Mouse (Mus musculus) midbrain, embryonic 13.5 days (tissue): ENCODE data around the gene Ccdc125. TPM values are rescaled to one million over a fixed set of nuclear protein-coding genes. Genes with fewer than 3 reads are reported as not detected.

ENCODE experiments used
- ATAC-seq: fragments of 200-750 bp; cut with Nextera tagmentation; 2 replicates; pipeline ENCODE4 v1.8.0; 2017; ENCODE audit warnings: mild to moderate bottlenecking, moderate TSS enrichment, moderate library complexity
- H3K27ac ChIP-seq: fragments of 300-500 bp; sonication (generic); 2 replicates; pipeline ENCODE4 v1.5.1; 2015; ENCODE audit warnings: inconsistent platforms, mild to moderate bottlenecking, moderate library complexity
- H3K27me3 ChIP-seq: fragments of 300-500 bp; sonication (generic); 2 replicates; pipeline ENCODE4 v1.6.1; 2015; ENCODE audit warnings: mild to moderate bottlenecking, inconsistent platforms
- H3K36me3 ChIP-seq: fragments of 300-500 bp; sonication (generic); 2 replicates; pipeline ENCODE4 v1.6.1; 2015; ENCODE audit warnings: mild to moderate bottlenecking, inconsistent platforms
- H3K4me1 ChIP-seq: fragments of 300-500 bp; sonication (generic); replicated peaks from 2 replicates; pipeline ENCODE4 v1.6.1; 2015; ENCODE audit warnings: inconsistent platforms
- H3K4me2 ChIP-seq: fragments of 300-500 bp; sonication (generic); replicated peaks from 2 replicates; pipeline ENCODE4 v1.6.1; 2015; ENCODE audit warnings: moderate library complexity, mild to moderate bottlenecking, inconsistent platforms
- H3K4me3 ChIP-seq: fragments of 300-500 bp; sonication (generic); replicated peaks from 2 replicates; pipeline ENCODE4 v1.5.1; 2015; ENCODE audit warnings: mild to moderate bottlenecking, inconsistent platforms
- H3K9ac ChIP-seq: fragments of 300-500 bp; sonication (generic); replicated peaks from 2 replicates; pipeline ENCODE4 v1.6.1; 2015; ENCODE audit warnings: mild to moderate bottlenecking, inconsistent platforms
- H3K9me3 ChIP-seq: fragments of 300-500 bp; sonication (generic); 2 replicates; pipeline ENCODE4 v1.6.1; 2016; ENCODE audit warnings: mild to moderate bottlenecking, inconsistent platforms
- WGBS: fragments of 180-500 bp; shearing (Covaris S2); methylation state at CpG from one replicate; pipeline ENCODE4 v1.1.7; 2015; 5-methylcytosine and 5-hydroxymethylcytosine counted together
- polyA plus RNA-seq: library from polyadenylated mRNA; unstranded; fragments of >200 nt; fragmentation: Nextera tagmentation; extraction: Ambion mirVana; gene quantifications from 2 replicates; pipeline ENCODE4 v1.2.1, GENCODE M21; 2015

The Ccdc125 gene
- polyA plus RNA-seq: 1.5 and 2.1 TPM in 2 replicates

GRCm38 (mm10) chr13:100669291-100670022 is at the start of gene Ccdc125:
Ccdc125 (plus strand) TSS chr13:100669717.
- H3K4me3 ChIP-seq: peak within 1 kb of the TSS; percentile 54
- under 1% methylated on average over 44 of the region's 44 CpGs for WGBS
- H3K4me2 ChIP-seq: peak within 1 kb of the TSS; percentile 82
- H3K4me1 ChIP-seq: peaks cover 11% of the 10 kb centered on the region
- peak; percentile 74 for ATAC-seq
- 0 out of 2 replicates have a peak, but pooled peaks cover 3% of the 10 kb centered on the region for H3K9me3 ChIP-seq
- H3K27ac ChIP-seq: no peak within 1 kb of the TSS
- H3K27me3 ChIP-seq: 0 out of 2 replicates have a peak, but pooled peaks cover 5% of the 10 kb centered on the region
- H3K9ac ChIP-seq: peak within 1 kb of the TSS; percentile 57
- H3K36me3 ChIP-seq: peaks cover 16% of the 10 kb centered on the region

- Histone ChIP-seq H3K27me3 (peaks cover 12% of the 10 kb centered on the region), H3K4me1 (no peaks in the 10 kb centered on the region), H3K9ac (no peak overlapping the region), H3K9me3 (no peaks in the 10 kb centered on the region), H3K36me3 (peaks cover 71% of the 10 kb centered on the region), H3K4me3 (no peak overlapping the region), H3K4me2 (no peak overlapping the region), H3K27ac (no peak overlapping the region)
- no peak for ATAC-seq
- 92% methylated on average over 4 of the region's 4 CpGs for WGBS
Observed at GRCm38 (mm10) chr13:100622241-100622640, 47.3 kb upstream of the Ccdc125 start.

GRCm38 (mm10) chr13:100634106-100634691 is 35.3 kb upstream of the Ccdc125 start:
- no peaks in the 10 kb centered on the region for H3K27me3 ChIP-seq
- ATAC-seq: no peak
- H3K36me3 ChIP-seq: peaks cover 65% of the 10 kb centered on the region
- H3K9ac ChIP-seq: no peak overlapping the region
- H3K9me3 ChIP-seq: no peaks in the 10 kb centered on the region
- no peaks in the 10 kb centered on the region for H3K4me1 ChIP-seq
- H3K27ac ChIP-seq: no peak overlapping the region
- H3K4me3 ChIP-seq: no peak overlapping the region
- no peak overlapping the region for H3K4me2 ChIP-seq
- 94% methylated on average over 3 of the region's 3 CpGs for WGBS

GRCm38 (mm10) chr13:100642471-100643209 is 26.9 kb upstream of the Ccdc125 start:
- H3K27me3 ChIP-seq: no peaks in the 10 kb centered on the region
- H3K9ac ChIP-seq: no peak overlapping the region
- H3K4me1 ChIP-seq: no peaks in the 10 kb centered on the region
- 97% methylated on average over 4 of the region's 4 CpGs for WGBS
- no peak overlapping the region for H3K4me2 ChIP-seq
- ATAC-seq: no peak
- H3K36me3 ChIP-seq: peaks cover 69% of the 10 kb centered on the region
- no peaks in the 10 kb centered on the region for H3K9me3 ChIP-seq
- H3K4me3 ChIP-seq: no peak overlapping the region
- H3K27ac ChIP-seq: no peak overlapping the region

- no peak overlapping the region for H3K9ac ChIP-seq
- H3K27me3 ChIP-seq: no peaks in the 10 kb centered on the region
- WGBS: 97% methylated on average over 8 of the region's 8 CpGs
- no peak for ATAC-seq
- H3K36me3 ChIP-seq: peaks cover 29% of the 10 kb centered on the region
- no peaks in the 10 kb centered on the region for H3K9me3 ChIP-seq
- no peak overlapping the region for H3K27ac ChIP-seq
- H3K4me3 ChIP-seq: no peak overlapping the region
- no peak overlapping the region for H3K4me2 ChIP-seq
- H3K4me1 ChIP-seq: peaks cover 13% of the 10 kb centered on the region
Observed at GRCm38 (mm10) chr13:100648223-100648622, 21.3 kb upstream of the Ccdc125 start.

GRCm38 (mm10) chr13:100650550-100651438 is 18.7 kb upstream of the Ccdc125 start, which contains the start of the genes Ak6 and Rad17:
Ak6 (plus strand) TSS chr13:100650979.
Rad17 (minus strand) TSS chr13:100651051.
- Histone ChIP-seq H3K27me3 (no peaks in the 10 kb centered on the region), H3K4me2 (peak within 1 kb of the TSS; percentile 87), H3K4me3 (peak within 1 kb of the TSS; percentile 97), H3K9me3 (no peaks in the 10 kb centered on the region), H3K36me3 (peaks cover 12% of the 10 kb centered on the region), H3K4me1 (peaks cover 13% of the 10 kb centered on the region), H3K27ac (peak within 1 kb of the TSS; percentile 97), H3K9ac (peak within 1 kb of the TSS; percentile 95)
- under 1% methylated on average over 71 of the region's 73 CpGs for WGBS
- ATAC-seq: peak; percentile 98

GRCm38 (mm10) chr13:100651439-100652186 is 17.9 kb upstream of the Ccdc125 start, which contains the start of gene Taf9:
Taf9 (plus strand) TSS chr13:100651579.
- WGBS: under 1% methylated on average over 34 of the region's 63 CpGs
- no peaks in the 10 kb centered on the region for H3K9me3 ChIP-seq
- ATAC-seq: no peak

GRCm38 (mm10) chr13:100658091-100658490 is 11.4 kb upstream of the Ccdc125 start:
- 96% methylated on average over 5 of the region's 5 CpGs for WGBS
- peaks cover 15% of the 10 kb centered on the region; the same call in 1 of the 2 replicates for H3K36me3 ChIP-seq
- no peak overlapping the region for H3K4me3 ChIP-seq
- no peak overlapping the region for H3K27ac ChIP-seq
- ATAC-seq: no peak
- no peaks in the 10 kb centered on the region for H3K4me1 ChIP-seq
- no peak overlapping the region for H3K9ac ChIP-seq
- H3K9me3 ChIP-seq: no peaks in the 10 kb centered on the region
- H3K27me3 ChIP-seq: no peaks in the 10 kb centered on the region
- no peak overlapping the region for H3K4me2 ChIP-seq

More at GRCm38 (mm10) chr13:100651439-100652186, 17.9 kb upstream of the Ccdc125 start, which contains the start of gene Taf9:
- Histone ChIP-seq H3K4me3 (peak within 1 kb of the TSS; percentile 97), H3K36me3 (peaks cover 14% of the 10 kb centered on the region), H3K27ac (peak within 1 kb of the TSS; percentile 97), H3K4me1 (peaks cover 13% of the 10 kb centered on the region), H3K4me2 (peak within 1 kb of the TSS; percentile 87), H3K9ac (peak within 1 kb of the TSS; percentile 95), H3K27me3 (no peaks in the 10 kb centered on the region)

GRCm38 (mm10) chr13:100659864-100660456 is 9.6 kb upstream of the Ccdc125 start:
- ATAC-seq: peak; percentile 43; the same call in 1 of the 2 replicates
- no peaks in the 10 kb centered on the region for H3K9me3 ChIP-seq
- WGBS: 54% methylated on average over 4 of the region's 4 CpGs
- no peaks in the 10 kb centered on the region for H3K4me1 ChIP-seq
- peaks cover 21% of the 10 kb centered on the region; the same call in 1 of the 2 replicates for H3K36me3 ChIP-seq
- no peak overlapping the region for H3K4me3 ChIP-seq
- no peak overlapping the region for H3K27ac ChIP-seq
- no peak overlapping the region for H3K9ac ChIP-seq
- H3K4me2 ChIP-seq: no peak overlapping the region
- H3K27me3 ChIP-seq: no peaks in the 10 kb centered on the region

GRCm38 (mm10) chr13:100670181-100670741 is 744 bp downstream of the Ccdc125 start:
- Histone ChIP-seq H3K9me3 (0 out of 2 replicates have a peak, but pooled peaks cover 3% of the 10 kb centered on the region), H3K27ac (no peak overlapping the region), H3K27me3 (0 out of 2 replicates have a peak, but pooled peaks cover 5% of the 10 kb centered on the region), H3K36me3 (peaks cover 16% of the 10 kb centered on the region), H3K9ac (peak overlapping the region; percentile 57), H3K4me2 (peak overlapping the region; percentile 82), H3K4me3 (peak overlapping the region; percentile 54), H3K4me1 (peaks cover 11% of the 10 kb centered on the region)
- 58% methylated on average over 9 of the region's 9 CpGs for WGBS
- no peak for ATAC-seq
